Mouse (Mus musculus) hindbrain, embryonic 13.5 days (tissue): Measurements from ENCODE around the gene Taf6l. TPM values are rescaled to one million over a fixed set of nuclear protein-coding genes. Genes with fewer than 3 reads are reported as not detected.

Source experiments
- ATAC-seq: fragments of 200-750 bp; cut with Nextera tagmentation; 2 replicates; pipeline ENCODE4 v1.8.0; 2017; ENCODE audit warnings: moderate TSS enrichment; ENCODE audit not compliant: low FRiP score
- H3K27ac ChIP-seq: fragments of 300-500 bp; sonication (generic); 2 replicates; pipeline ENCODE4 v1.5.1; 2015; ENCODE audit warnings: inconsistent platforms, mild to moderate bottlenecking, moderate library complexity
- H3K27me3 ChIP-seq: fragments of 300-500 bp; sonication (generic); 2 replicates; pipeline ENCODE4 v1.6.1; 2015; ENCODE audit warnings: mild to moderate bottlenecking, inconsistent platforms
- H3K36me3 ChIP-seq: fragments of 300-500 bp; sonication (generic); 2 replicates; pipeline ENCODE4 v1.6.1; 2015; ENCODE audit warnings: mild to moderate bottlenecking, inconsistent platforms
- H3K4me1 ChIP-seq: fragments of 300-500 bp; sonication (generic); replicated peaks from 2 replicates; pipeline ENCODE4 v1.6.1; 2015; ENCODE audit warnings: inconsistent platforms
- H3K4me2 ChIP-seq: fragments of 300-500 bp; sonication (generic); 2 replicates; pipeline ENCODE4 v1.6.1; 2015; ENCODE audit warnings: inconsistent platforms, mild to moderate bottlenecking, moderate library complexity
- H3K4me3 ChIP-seq: fragments of 300-500 bp; sonication (generic); 2 replicates; pipeline ENCODE4 v1.5.1; 2015; ENCODE audit warnings: mild to moderate bottlenecking, inconsistent platforms
- H3K9ac ChIP-seq: fragments of 300-500 bp; sonication (generic); 2 replicates; pipeline ENCODE4 v1.6.1; 2015; ENCODE audit warnings: mild to moderate bottlenecking, inconsistent platforms
- H3K9me3 ChIP-seq: fragments of 300-500 bp; sonication (generic); 2 replicates; pipeline ENCODE4 v1.6.1; 2016; ENCODE audit warnings: inconsistent platforms
- WGBS: fragments of 180-500 bp; shearing (Covaris S2); methylation state at CpG from one replicate; pipeline ENCODE4 v1.1.7; 2015; 5-methylcytosine and 5-hydroxymethylcytosine counted together
- microRNA-seq: library from miRNA; unstranded; fragments of <30 nt; microRNA quantifications from one replicate; pipeline ENCODE4, GENCODE M21; 2016
- polyA plus RNA-seq: library from polyadenylated mRNA; unstranded; fragments of >200 nt; fragmentation: Nextera tagmentation; extraction: Ambion mirVana; gene quantifications from 2 replicates; pipeline ENCODE4 v1.2.1, GENCODE M21; 2015

The Taf6l gene
- polyA plus RNA-seq, 1 experiment from 2014 or later = 30.1 TPM

GRCm38 (mm10) chr19:8727495-8728114 is 58.6 kb downstream of the Taf6l start:
- Histone ChIP-seq H3K4me1 (peaks cover 22% of the 10 kb centered on the region), H3K9ac (no peak overlapping the region), H3K27ac (no peak overlapping the region), H3K9me3 (no peaks in the 10 kb centered on the region), H3K4me3 (no peak overlapping the region), H3K36me3 (peaks cover 28% of the 10 kb centered on the region), H3K4me2 (no peak overlapping the region), H3K27me3 (no peaks in the 10 kb centered on the region; the same call in 1 of the 2 replicates)
- WGBS = 35% methylated on average over 5 of the region's 5 CpGs
- no peak for ATAC-seq

GRCm38 (mm10) chr19:8726609-8727390 is 59.4 kb downstream of the Taf6l start:
- H3K27me3 ChIP-seq = no peaks in the 10 kb centered on the region
- peaks cover 30% of the 10 kb centered on the region for H3K4me1 ChIP-seq
- no peak overlapping the region for H3K4me2 ChIP-seq
- WGBS = 18% methylated on average over 3 of the region's 3 CpGs
- H3K9me3 ChIP-seq = no peaks in the 10 kb centered on the region
- ATAC-seq = no peak
- H3K9ac ChIP-seq = no peak overlapping the region
- no peak overlapping the region for H3K27ac ChIP-seq
- H3K36me3 ChIP-seq = peaks cover 28% of the 10 kb centered on the region
- H3K4me3 ChIP-seq = no peak overlapping the region

GRCm38 (mm10) chr19:8725081-8725613 is 61.1 kb downstream of the Taf6l start:
- ATAC-seq = no peak
- peak overlapping the region; percentile 76 for H3K4me2 ChIP-seq
- no peaks in the 10 kb centered on the region for H3K27me3 ChIP-seq
- H3K9me3 ChIP-seq = no peaks in the 10 kb centered on the region
- 0 out of 2 replicates have a peak overlapping the region, but pooled peaks have one; percentile 84 for H3K27ac ChIP-seq
- 54% methylated on average over 4 of the region's 4 CpGs for WGBS
- H3K36me3 ChIP-seq = peaks cover 28% of the 10 kb centered on the region
- peak overlapping the region; percentile 96 for H3K9ac ChIP-seq
- peaks cover 41% of the 10 kb centered on the region for H3K4me1 ChIP-seq
- H3K4me3 ChIP-seq = peak overlapping the region; percentile 68

Small RNA genes within 50 kb of the gene (microRNA-seq; reads per million reads assigned to microRNA genes)
- not detected for gene Mir6992

Other genes starting within 250 kb of the Taf6l start
- gene Slc22a8, start 195.2 kb downstream of the Taf6l start, polyA plus RNA-seq = 4.4 and 4.8 TPM in 2 replicates
- gene Slc22a6, start 168.4 kb downstream of the Taf6l start, polyA plus RNA-seq = 8.3 and 9.8 TPM in 2 replicates
- gene Chrm1, start 122.6 kb downstream of the Taf6l start, polyA plus RNA-seq = 0.51 and 0.71 TPM in 2 replicates
- gene Slc3a2, start 63.0 kb downstream of the Taf6l start, polyA plus RNA-seq = 153 and 163 TPM in 2 replicates
- 82.6 and 89.9 TPM in 2 replicates for gene Wdr74, start 50.6 kb downstream of the Taf6l start, polyA plus RNA-seq
- gene 1700092M07Rik, start 45.7 kb downstream of the Taf6l start, polyA plus RNA-seq = 1.9 and 3.0 TPM in 2 replicates
- gene Stx5a, start 45.0 kb downstream of the Taf6l start, polyA plus RNA-seq = 120 and 128 TPM in 2 replicates
- 168 and 170 TPM in 2 replicates for gene Nxf1, start 29.3 kb downstream of the Taf6l start, polyA plus RNA-seq
- 257 and 258 TPM in 2 replicates for gene Tmem223, start 15.4 kb downstream of the Taf6l start, polyA plus RNA-seq
- 38.1 and 38.6 TPM in 2 replicates for gene Tmem179b, start 11.9 kb downstream of the Taf6l start, polyA plus RNA-seq
- gene Polr2g, start 12.2 kb upstream of the Taf6l start, polyA plus RNA-seq = 153 and 163 TPM in 2 replicates
- 8.0 and 8.4 TPM in 2 replicates for gene Zbtb3, start 16.1 kb upstream of the Taf6l start, polyA plus RNA-seq
- gene Ttc9c, start 32.9 kb upstream of the Taf6l start, polyA plus RNA-seq = 60.4 and 61.4 TPM in 2 replicates
- gene Hnrnpul2, start 33.6 kb upstream of the Taf6l start, polyA plus RNA-seq = 5.8 and 6.3 TPM in 2 replicates
- gene AC129217.1, start 43.4 kb upstream of the Taf6l start, polyA plus RNA-seq = not detected in 2 replicates
- 82.9 and 84.0 TPM in 2 replicates for gene Bscl2, start 51.0 kb upstream of the Taf6l start, polyA plus RNA-seq
- gene Gng3, start 52.8 kb upstream of the Taf6l start, polyA plus RNA-seq = 346 and 374 TPM in 2 replicates
- gene Lrrn4cl, start 64.4 kb upstream of the Taf6l start, polyA plus RNA-seq = 1.0 and 1.3 TPM in 2 replicates
- gene Ubxn1, start 85.1 kb upstream of the Taf6l start, polyA plus RNA-seq = 162 TPM in 2 replicates
- 71.0 and 72.3 TPM in 2 replicates for gene Uqcc3, start 94.5 kb upstream of the Taf6l start, polyA plus RNA-seq
- 45.3 and 57.7 TPM in 2 replicates for gene Lbhd1, start 97.3 kb upstream of the Taf6l start, polyA plus RNA-seq
- not detected in 2 replicates for gene Gm49403, start 97.5 kb upstream of the Taf6l start, polyA plus RNA-seq
- 56.5 and 61.6 TPM in 2 replicates for gene 1810009A15Rik, start 102.4 kb upstream of the Taf6l start, polyA plus RNA-seq
- not detected in 2 replicates for gene Gm49416, start 102.5 kb upstream of the Taf6l start, polyA plus RNA-seq
- 34.3 and 34.6 TPM in 2 replicates for gene Ints5, start 106.6 kb upstream of the Taf6l start, polyA plus RNA-seq
- gene Ganab, start 111.7 kb upstream of the Taf6l start, polyA plus RNA-seq = 91.7 and 95.9 TPM in 2 replicates
- gene B3gat3, start 134.0 kb upstream of the Taf6l start, polyA plus RNA-seq = 89.7 and 91.8 TPM in 2 replicates
- gene Rom1, start 142.9 kb upstream of the Taf6l start, polyA plus RNA-seq = 1.6 and 1.8 TPM in 2 replicates
- 9.4 and 11.3 TPM in 2 replicates for gene Eml3, start 143.1 kb upstream of the Taf6l start, polyA plus RNA-seq
- gene Mta2, start 155.5 kb upstream of the Taf6l start, polyA plus RNA-seq = 133 and 137 TPM in 2 replicates
- gene Tut1, start 167.4 kb upstream of the Taf6l start, polyA plus RNA-seq = 29.4 and 31.1 TPM in 2 replicates
- 344 and 348 TPM in 2 replicates for gene Eef1g, start 180.6 kb upstream of the Taf6l start, polyA plus RNA-seq
- gene Ahnak, start 202.9 kb upstream of the Taf6l start, polyA plus RNA-seq = 5.7 and 6.4 TPM in 2 replicates